Mouse (Mus musculus) left cerebral cortex, adult 2 months (tissue): ENCODE measurements around the gene Dynlt1f. TPM values are rescaled to one million over a fixed set of nuclear protein-coding genes. Genes with fewer than 3 reads are reported as not detected.
"Not testable (repeated sequence)": the region's sequence is repeated elsewhere in the genome, so short reads cannot be mapped to it uniquely, and the experiment has no call there.

Experiments
- DNase-seq, 2 experiments: peaks; one replicate each; pipeline ENCODE4 v3.0.0; 2021 to 2022; ENCODE audit warnings: low spot score in 2 of 2, mixed read lengths in 1 of 2; ENCODE audit errors: extremely low spot score in 1 of 2
- H3K27ac ChIP-seq: fragments of 200-600 bp; 2 replicates; pipeline ENCODE4 v1.8.1; 2022
- H3K4me3 ChIP-seq: fragments of 200-600 bp; 2 replicates; pipeline ENCODE4 v1.8.1; 2022
- CTCF ChIP-seq: fragments of 200-600 bp; IDR thresholded peaks from 2 replicates; pipeline ENCODE4 v1.8.1; 2022; ENCODE audit warnings: antibody characterized with exemption, mild to moderate bottlenecking, moderate library complexity
- intact Hi-C: fragments of 180-260 bp; cut with DNase I; formaldehyde crosslinking; loops from one replicate; pipeline ENCODE4 v1.15.1; 2025
- long read RNA-seq, 2 experiments: library from polyadenylated mRNA; stranded (forward); transcript quantifications; one replicate each; pipeline ENCODE4 v2.0.0; 2021; ENCODE audit warnings: borderline mapping rate in 2 of 2
- total RNA-seq, 2 experiments: library from RNA; stranded (reverse); gene quantifications; 2 replicates each; pipeline ENCODE4 v1.2.3; 2021

Dynlt1f gene
- 10 to 100 TPM; 26.8 to 29.7 TPM for total RNA-seq
- long read RNA-seq, experiment 1, partial matches to known transcripts = 1 of 3 reads
- long read RNA-seq, experiment 1, other reads (novel, unspliced or antisense) = 2 of 3 reads
- long read RNA-seq, experiment 2, partial matches to known transcripts = 2 of 10 reads
- long read RNA-seq, experiment 2, other reads (novel, unspliced or antisense) = 5 of 10 reads

DNA sequence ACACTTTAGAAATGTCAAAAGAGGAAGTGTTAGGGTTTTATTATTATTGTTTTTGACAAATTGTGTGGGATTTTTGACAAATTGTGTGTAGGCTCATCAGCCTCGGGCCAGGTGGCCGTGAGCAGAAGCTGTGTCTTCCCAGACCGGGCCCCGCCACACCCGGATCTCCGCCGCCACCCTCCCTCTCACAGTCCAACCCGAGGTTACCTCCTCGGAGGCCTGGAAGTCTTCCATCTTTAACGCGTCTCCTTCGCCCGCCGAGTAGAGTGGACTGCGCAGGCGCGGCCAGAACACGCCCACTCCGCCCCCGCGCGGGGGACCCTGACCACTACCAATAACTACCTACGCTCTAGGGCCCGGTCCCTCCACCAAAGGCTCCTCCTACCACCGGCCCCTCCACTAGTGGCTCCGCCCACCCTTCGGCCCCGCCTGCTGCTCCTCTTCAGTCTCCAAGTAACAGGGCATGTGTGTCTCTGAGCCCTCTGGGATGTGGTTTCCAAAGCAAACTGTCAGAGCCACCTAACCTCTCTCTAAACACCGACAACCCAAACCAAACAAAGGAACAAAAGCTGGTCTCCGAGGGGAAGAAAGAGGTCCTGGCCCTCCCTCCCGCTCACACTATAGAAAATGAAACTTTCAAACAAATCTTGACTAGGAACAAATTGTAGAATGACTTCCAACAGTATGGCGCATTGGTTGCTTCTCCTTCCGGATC, at the start of gene Dynlt1f:
Gene Dynlt1f (minus strand): TSS at position 334 of the 715 bp plus-strand sequence.
- intact Hi-C loops = not testable (repeated sequence)
- H3K4me3 ChIP-seq = peak within 1 kb of the TSS; percentile 49
- DNase-seq = peak; percentile 49 to 64
- H3K27ac ChIP-seq = peak within 1 kb of the TSS; percentile 53; the same call in 1 of the 2 replicates

DNA sequence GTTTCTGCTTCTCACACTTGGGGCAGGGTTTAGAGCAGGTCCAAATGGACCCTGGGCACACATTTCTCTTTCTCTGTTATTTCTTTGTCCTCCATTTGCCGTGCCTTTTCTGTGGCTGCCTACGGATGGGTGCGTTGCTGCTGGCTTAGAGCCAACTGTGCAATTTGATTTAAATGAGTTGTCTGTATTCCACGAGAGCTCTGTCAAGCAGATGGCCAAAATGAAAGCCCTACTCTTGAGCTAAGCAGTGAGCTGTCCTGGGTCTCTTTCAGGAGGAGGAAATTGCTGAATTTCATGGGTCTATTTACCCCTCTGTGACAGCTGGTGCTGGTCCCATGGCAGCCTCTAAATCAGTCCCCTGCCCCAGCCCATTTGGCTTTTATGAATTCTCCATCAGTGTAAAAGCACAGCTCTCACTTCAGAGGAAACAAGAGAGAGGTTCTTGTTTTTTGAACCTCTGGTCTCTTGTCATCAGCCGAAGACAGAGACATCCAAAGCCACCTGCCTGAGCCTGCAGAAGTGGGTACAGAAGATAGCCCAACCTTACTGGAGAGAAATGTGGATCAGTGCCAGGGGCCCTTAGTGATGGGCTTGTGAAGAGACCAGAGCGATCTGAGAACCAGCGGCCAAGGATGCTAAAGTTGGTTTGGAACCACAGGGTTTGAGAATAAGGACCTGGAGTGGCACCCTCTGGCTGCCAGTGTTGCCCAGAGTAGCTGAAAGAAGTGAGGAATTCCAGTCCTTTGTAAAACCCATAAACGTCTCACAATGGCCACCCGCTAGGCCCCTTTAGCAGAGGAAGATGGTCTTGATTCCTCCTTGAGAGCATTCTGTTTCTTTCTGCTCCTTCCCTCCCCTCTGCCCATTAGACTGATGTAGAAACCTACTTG, 47.9 kb upstream of the Dynlt1f start:
- H3K27ac ChIP-seq, DNase-seq, intact Hi-C loops, H3K4me3 ChIP-seq: not testable (repeated sequence)

DNA sequence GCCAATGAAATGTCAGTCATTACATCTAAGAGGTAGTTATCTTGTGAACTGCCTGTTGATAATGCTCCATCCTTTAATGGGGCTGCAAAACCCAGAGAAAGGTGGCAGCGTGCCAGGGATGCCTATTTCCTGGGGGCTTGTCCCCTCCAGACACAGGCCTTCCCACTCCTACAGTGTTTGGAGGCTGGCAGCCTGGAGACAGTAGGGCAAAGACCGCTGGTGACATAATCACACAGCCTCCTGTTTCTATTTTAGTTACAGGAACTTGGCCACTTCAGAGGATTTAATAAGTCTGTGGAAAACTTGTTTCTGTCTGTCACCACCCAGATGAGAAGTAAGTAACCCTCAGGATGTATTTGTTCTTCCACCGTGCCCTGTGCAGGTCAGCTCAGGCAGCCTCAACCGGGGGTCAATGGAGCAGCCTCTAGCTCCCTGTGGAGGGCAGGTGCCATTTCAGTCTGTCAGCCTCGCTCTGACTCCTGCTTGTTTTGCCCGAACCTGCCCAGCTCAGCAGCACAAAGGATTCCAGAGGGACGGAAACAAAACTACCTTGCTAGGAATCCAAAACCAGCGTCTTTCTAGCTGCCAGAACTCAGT, 47.0 kb upstream of the Dynlt1f start:
- DNase-seq, intact Hi-C loops, H3K27ac ChIP-seq, H3K4me3 ChIP-seq: not testable (repeated sequence)

DNA sequence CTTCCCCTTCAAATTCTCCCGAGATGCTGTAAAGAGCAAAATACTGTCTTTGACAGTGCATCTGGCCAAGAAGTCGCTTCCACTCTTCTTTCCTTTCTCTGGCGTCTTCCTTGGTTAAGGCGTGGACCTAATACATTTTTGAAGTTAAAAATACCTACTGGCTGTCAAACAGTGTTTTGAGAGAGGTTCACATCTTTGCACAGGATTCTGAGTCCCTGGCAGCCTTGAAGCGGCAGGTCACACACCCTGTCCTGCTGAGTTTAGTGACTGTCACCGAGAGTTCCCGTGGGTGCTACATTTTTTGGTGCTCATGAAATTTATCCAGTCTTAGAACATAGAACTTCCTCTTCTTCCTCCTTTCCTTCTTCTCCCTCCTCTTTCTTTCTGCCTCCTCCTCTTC, 44.4 kb upstream of the Dynlt1f start:
- H3K27ac ChIP-seq, DNase-seq, intact Hi-C loops, H3K4me3 ChIP-seq: not testable (repeated sequence)

DNA sequence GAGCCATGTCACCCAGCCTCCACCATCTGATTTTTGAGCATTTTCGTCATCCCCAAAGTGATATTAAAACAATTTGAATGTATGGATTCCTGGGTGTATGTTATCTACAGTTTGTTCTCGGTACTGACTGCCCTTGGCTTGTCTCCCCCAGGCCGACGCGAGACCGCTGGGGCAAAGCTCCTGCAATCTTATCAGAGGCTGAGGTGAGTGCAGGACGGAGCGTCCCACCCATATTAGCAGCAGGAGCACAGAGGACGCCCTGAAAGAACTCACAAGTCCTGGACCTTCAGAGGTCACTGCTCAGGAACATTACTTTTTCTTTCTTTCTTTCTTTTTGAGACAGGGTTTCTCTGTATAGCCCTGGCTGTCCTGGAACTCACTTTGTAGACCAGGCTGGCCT, 43.8 kb upstream of the Dynlt1f start:
- H3K27ac ChIP-seq, H3K4me3 ChIP-seq, DNase-seq, intact Hi-C loops: not testable (repeated sequence)

DNA sequence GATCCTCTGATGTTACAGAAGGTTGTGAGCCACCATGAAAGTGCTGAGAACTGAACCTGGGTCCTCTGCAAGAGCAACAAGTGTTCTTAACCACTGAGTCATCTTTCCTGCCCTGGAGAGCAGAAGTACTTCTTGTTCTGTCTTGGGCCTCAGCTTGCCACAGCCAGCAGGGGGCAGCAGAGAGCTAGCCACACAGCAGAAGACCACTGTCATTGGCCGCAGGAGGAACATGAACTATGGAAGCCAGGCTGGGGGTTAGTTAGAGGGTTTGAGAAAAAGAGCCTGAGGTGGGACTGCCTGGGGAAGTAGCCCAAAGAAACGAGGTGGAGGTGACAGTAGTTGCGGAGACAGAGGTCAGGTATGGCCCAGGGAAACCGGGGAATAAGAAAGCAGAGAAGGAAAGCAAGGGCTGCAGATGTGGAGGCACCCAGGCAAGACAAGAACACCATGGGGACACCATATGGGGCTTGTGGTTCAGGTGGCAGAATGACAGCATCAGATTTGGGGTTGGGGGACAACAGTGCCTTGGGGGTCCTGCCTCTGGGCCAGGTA, 41.6 kb upstream of the Dynlt1f start:
- peak; percentile 58 for TF ChIP-seq CTCF
- H3K4me3 ChIP-seq, H3K27ac ChIP-seq, intact Hi-C loops: not testable (repeated sequence)
- DNase-seq = peak; percentile 54 to 58

DNA sequence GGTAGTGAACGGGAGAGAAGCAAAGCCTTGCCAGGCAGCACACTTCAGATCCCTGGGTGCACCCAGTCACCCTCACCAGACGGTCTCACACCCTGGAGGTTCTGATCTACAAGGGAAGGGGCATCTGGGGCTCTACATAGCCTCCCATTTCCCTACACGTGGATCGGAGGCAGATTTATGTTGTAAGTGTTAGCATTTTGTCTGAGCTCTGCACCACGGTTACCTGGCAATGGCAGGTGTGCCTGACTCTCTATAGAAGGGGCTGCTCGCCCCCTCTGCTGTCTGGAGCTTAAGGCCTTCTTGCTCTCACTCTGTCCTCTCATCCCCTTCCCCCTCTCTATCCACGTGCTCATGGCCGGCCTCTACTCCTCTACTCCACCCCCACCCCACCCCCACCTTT, 40.8 kb upstream of the Dynlt1f start:
- intact Hi-C loops = not testable (repeated sequence)

DNA sequence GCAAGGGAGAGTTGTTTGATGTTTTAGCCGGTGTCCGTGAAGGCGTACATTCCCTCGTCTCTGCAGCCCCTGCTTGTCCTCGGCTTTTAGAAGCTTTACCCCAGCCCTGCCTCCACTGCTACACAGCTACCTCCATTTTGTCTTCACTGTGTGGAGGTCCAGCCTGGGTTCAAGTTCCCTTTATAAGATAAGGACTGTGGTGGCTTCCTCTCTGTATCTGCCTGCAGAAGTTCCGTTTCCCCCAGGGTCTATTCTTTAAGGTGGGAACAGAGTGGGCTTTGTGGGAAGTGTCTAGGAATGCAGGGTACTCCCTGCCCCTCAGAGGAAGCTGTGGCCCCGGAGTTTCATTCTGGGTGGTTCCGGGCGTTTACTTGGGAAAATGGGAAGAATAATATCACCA, 40.0 kb upstream of the Dynlt1f start:
- H3K4me3 ChIP-seq, DNase-seq, H3K27ac ChIP-seq, intact Hi-C loops: not testable (repeated sequence)

More for the DNA sequence above, 40.8 kb upstream of the Dynlt1f start:
- DNase-seq, H3K4me3 ChIP-seq, H3K27ac ChIP-seq: not testable (repeated sequence)

DNA sequence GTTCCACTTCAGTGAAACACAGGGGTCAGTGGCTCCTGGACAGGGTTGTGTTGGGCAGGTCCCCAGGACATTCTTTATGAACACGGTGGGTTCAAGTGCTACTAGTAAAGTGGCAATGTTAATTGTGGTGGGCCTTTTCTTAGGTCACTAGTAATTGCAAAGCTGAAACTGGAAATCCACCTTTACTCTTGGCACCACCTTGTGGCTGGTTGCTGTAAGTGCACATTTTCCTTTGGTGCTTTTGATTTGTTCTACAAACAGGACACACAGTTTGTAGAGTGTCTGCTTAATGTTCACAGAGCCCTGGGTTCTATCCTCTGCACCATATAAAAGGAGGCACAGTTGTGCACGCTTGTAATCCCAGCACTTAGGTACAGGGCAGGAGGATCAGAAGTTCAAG, 35.9 kb upstream of the Dynlt1f start:
- peak; percentile 82 for TF ChIP-seq CTCF
- peak; percentile 87 to 95 for DNase-seq
- intact Hi-C loops, H3K4me3 ChIP-seq, H3K27ac ChIP-seq: not testable (repeated sequence)

DNA sequence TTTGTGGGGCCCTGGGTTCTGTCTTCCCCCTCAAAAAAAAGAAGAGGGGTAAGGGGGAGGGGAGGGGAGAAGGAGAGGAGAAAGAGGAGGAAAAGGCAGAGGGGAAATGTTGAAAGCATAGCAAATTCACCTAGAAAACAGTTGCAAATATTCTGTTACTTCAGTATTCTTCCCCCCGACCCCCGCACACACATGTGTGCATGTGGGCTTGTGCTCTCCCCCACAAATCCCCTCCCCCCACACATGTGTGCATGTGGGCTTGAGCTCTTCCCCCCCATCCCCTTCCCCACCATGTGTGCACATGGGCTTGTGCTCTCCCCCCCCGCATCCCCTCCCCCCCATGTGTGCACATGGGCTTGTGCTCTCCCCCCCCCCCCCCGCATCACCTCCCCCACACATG, 33.6 kb upstream of the Dynlt1f start:
- H3K4me3 ChIP-seq, intact Hi-C loops, H3K27ac ChIP-seq, DNase-seq: not testable (repeated sequence)

DNA sequence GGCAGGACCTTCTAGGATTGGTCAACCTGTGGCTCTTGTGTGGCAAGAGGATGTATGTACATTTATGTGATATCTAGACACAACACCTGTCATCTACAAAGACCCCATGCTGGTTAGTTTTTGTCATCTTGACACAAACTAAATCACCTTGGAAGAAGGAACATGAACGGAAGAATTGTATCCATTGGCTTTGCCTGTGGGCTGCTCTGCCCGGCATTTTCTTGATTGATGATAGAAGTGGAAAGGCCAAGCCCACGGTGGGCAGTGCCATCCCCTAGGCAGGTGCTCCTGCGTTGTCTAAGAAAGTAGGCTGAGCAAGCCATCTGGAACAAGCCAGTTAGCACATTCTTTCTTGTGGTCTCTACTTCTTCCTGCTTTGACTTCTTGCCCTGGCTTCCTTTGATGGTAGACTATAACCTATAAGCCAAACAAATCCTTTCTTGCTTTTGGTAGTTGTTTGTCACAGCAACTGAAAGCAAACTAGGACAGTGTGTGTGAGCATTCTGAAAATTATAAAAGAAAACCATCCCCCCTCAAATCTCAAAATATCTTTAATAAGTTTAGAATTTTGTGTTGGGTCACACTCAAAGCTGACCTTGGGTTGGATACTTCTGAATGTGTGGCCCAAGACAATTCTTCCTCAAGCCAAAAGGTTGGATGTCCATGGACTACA, 30.7 kb upstream of the Dynlt1f start:
- intact Hi-C loops, DNase-seq, H3K4me3 ChIP-seq, H3K27ac ChIP-seq: not testable (repeated sequence)

DNA sequence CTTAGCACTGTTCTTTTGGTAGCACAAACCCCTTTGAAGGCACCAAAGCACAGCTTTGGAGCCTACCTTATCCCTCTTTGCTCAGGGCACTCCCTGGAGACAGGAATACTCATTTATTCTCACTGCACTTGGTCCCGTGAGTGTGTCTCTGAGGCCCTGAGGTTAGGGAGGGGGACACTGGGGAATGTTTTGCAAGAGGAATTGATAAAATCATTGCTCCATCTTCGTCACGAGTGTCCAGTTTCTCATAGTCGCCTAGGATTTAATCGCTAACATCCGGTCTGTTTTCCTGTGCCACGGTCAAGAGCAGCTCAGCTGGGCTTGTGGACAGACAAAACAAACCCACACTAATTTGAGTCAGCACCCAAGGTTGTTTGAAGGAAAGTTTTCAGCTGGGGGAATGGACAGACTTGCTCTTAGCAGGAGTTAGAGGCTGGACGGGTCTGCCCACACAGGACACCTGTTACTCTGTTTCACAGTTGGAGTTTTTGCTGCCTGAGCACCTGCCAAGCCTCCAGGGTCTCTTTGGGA, 29.7 kb upstream of the Dynlt1f start:
- H3K4me3 ChIP-seq, intact Hi-C loops, H3K27ac ChIP-seq, DNase-seq: not testable (repeated sequence)

DNA sequence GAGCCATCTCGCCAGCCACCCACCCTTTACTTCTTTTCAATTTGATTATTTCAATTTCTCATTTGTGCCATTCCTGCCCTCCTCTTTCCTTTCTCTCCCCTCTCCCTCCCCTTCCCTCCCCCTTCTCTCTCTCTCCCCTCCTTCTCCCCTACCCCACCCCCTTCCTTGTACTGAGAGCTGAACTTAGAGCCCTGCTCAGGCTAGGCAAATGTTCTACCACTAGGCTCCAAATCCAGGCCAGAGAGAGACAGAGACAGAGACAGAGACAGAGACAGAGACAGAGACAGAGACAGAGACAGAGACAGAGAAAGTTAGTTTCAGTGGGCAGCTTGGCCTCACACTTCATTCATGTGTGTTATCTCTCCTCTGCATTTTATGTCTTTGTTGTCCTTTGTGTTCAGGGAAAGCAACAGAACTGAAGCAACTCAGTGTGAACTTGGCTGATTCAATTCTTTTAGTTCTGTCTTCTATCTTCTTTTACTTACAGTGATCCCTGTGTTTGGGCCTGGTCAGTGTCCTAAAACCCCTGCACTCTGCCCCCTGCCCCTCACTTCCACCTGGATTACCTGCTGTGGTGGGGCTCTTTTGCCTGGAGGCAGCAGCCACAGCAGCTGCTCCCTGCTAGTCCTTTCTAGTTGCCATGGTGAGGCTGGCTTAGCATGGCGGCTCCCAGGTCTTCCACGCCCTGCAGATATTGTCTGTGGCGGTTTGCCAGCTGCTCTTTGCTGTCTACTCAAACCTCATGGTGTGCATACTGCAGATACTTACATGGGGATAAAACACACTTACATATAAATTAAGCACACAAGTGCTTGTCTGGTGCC, 29.0 kb upstream of the Dynlt1f start:
- H3K27ac ChIP-seq, intact Hi-C loops, DNase-seq, H3K4me3 ChIP-seq: not testable (repeated sequence)

DNA sequence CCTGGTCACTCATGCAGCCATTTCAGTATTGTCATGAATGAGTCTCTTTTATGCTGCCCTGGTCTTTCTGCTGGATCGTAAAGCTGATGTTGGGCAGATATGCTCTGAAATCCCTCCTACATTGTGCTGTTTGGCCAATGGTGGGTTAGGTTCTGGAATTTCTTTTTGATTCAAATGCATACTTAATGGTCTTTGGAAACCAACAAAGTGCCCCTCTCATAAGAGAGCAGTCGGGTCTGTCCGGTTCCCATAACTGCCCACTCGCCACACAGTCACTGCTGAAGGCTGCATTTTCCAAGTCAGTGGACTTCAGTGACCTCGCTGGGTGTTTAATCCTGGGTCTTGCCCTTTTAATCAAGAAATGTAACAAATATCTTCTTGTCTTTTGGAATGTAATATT, 28.0 kb upstream of the Dynlt1f start:
- H3K4me3 ChIP-seq, H3K27ac ChIP-seq, intact Hi-C loops, DNase-seq: not testable (repeated sequence)

DNA sequence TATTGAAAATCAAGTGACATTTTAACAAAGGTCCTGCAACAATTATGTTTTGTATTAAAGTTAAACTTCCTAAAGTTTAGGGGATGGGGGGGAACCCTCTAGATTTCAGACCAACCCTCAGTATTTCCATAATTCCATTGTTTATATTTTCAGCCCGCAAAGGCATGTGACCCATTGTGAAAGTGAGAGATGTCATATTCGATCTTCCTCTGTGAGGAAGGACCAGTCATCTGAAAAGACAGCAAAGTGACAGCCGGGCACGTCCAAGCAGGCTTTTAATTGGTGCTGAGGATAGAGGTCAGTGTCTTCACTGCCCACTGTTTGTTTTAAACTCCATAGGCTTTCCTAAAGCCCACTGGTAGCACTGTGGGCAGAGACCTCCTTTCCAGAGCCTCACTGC, 26.0 kb upstream of the Dynlt1f start:
- H3K27ac ChIP-seq, H3K4me3 ChIP-seq, intact Hi-C loops, DNase-seq: not testable (repeated sequence)
